Mouse (Mus musculus) liver, adult 2 months (tissue): ENCODE measurements around the gene Zfp111.

Source experiments
- CTCF ChIP-seq: fragments of 200-500 bp; IDR thresholded peaks from 2 replicates; pipeline ENCODE4 v1.5.1; 2011; ENCODE audit warnings: low read depth, low read length, control low read depth
- POLR2A ChIP-seq: fragments of 200-500 bp; IDR thresholded peaks from 2 replicates; pipeline ENCODE4 v1.6.1; 2011; ENCODE audit warnings: low read length, control low read depth; ENCODE audit not compliant: insufficient read depth; ENCODE audit errors: extremely low read depth

GRCm38 (mm10) chr7:24253779-24254615 is 42.8 kb upstream of the Zfp111 start:
- TF ChIP-seq CTCF, result no peak
- no peak for TF ChIP-seq POLR2A
